Mouse (Mus musculus): ENCODE data around the gene Sdhb. TPM values are rescaled to one million over a fixed set of nuclear protein-coding genes. Genes with fewer than 3 reads are reported as not detected.

Sdhb gene
- total RNA-seq, 4 experiments from 2014 or later, result 248 to 401 (median 344) TPM

DNA sequence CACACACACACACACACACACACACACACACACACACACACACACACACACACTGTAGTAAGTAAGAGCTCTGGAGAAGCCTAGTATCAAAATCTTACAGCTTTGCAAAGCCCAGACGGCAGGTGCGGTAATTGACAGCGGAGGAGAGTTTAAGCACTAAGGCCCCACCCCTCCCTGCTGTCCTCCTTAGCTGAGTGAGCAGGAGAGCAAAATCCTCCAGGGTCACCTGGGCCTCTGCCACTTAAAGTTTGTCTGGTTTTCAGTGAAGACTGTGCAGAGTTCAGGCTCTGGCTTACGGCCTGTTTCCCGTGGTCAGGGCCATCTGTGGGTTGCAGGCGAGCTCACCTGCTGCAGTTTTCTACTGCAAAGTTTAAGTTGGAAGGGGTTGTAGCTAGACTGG lies 12.5 kb upstream of the Sdhb start:
- DNase-seq, result no peak

DNA sequence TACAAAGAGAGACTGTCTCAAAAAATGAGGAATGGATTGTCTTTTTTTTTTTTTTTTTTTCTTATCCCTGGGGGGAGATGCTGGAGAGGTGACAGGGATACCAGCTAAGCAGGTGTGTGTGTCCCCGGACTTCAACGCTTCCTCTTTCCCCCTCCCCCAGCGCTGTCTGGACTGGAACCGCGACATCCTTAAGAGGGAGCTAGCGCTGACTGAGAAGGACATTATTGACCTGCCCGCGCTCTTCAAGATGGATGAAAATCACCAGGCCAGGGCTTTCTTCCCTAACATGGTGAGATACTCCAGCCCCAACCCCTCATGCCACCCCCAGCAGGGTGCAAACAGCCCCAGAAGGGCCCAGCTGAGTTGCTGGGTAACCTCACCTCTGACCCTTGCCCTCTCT lies 12.0 kb upstream of the Sdhb start:
- no peak for DNase-seq

DNA sequence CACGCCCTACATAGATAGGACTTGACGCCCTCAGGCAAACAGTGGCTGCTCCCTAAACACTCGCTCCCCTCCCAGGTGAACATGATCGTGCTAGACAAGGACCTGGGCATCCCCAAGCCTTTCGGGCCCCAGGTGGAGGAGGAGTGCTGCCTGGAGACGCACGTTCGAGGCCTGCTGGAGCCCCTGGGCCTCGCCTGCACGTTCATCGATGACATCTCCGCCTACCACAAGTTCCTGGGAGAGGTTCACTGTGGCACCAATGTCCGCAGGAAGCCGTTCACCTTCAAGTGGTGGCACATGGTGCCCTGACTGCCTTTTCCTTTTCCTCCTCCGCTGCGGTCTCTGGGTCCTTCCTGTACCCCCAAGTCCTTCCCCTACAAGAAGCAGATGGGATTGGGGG lies 11.4 kb upstream of the Sdhb start:
- no peak for DNase-seq

DNA sequence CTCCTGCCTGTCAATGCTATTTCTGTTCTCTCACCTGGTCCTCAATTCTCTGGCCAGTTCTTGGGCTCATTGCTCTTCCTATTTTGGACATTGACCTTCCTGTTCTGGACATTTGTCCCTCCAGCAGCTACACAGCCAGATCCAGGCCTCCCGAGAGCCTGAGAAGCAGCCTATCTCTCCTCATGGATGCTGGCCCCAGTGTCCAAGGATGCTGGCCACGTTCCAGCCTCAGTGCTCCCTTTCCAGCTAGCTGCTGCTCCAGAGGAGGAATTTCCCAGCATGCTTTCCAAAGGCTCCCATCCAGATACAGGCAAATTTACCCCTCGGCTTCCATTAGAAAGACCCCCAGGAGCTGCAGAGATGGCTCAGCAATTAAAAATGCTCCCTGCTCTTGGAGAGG lies 10.4 kb upstream of the Sdhb start:
- DNase-seq, result no peak

DNA sequence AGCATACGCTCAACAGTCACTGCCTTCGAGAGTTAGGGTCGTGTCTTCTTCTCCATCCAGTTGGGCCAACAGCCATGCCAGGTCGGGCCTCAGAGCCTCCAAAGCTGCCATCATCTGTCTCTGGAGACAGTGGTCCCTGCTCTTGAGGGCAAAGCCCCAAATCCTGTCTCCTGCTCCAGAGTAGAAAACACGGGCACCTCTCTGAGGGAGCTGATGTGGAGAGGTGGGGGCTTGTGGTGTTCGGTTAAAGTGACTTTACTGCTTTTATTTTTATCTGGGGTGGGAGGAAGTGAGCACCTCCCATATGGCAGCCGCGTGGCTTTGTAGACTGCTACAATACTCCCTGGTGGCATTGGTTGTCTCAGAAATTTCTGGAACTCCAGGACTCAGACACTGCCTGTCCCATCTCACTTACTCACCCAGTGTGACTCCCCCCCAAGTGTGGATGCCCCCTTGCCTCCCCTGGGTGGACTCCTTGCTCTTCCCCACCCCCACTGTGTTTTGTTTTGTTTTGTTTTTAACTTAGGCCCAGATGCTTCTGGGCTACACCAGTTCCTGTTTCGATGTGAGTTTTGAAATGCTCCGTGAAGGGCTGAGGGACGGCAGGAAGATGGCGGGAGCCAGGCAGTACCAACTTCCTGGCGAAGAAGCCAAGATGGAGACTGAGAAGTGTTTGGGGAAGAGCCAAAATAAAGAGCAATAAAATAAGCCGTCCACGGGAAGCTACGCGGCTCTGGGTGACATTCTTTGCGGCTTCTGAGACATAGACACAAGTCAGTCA lies 9.0 kb upstream of the Sdhb start:
- no peak for DNase-seq

DNA sequence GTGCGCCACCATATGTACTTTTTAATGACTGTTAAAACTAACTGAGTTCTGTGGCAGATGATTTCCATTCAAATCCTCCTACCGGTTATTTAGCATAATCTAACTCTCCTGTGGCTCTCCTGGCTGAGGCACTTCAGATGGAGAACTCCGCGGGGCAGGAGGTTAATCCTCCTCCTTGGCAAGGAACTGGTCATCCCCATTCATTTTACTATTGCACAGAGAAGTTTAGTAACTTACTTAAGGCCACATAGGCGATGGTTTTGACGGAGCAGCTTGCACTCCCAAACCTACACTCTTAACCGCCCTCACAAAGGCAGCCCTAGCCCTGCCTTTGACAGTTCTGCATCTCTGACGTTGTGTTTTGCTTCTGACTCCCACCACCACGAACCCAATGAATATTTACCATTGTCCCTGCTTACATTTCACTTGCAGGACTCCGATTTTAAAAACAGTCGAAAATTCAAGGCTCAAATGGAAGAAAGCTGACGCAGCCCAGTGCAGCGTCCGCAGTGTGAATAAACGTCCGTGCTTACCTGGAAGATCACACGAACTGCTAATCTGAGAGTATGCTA lies 3.8 kb upstream of the Sdhb start:
- DNase-seq, result no peak

DNA sequence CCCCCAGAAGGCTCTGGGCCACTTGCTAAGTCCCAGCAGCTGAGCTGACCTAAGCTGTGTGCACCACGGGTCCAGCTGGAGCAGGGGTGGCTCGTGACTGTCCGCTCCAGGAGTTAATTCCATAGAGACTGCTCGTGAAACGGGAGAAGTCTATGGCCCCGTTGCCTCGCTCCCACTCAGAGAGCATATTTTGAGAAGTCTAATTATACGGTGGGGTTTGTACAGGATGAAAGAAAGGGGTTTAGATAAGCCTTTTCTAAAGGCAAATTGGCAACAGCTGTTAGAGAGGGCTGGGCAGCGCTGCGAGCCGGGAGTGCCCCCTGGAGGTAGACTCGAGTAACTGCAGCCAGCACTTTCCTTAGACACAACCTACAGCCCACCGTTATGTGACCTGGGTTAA lies 3.3 kb upstream of the Sdhb start:
- no peak for DNase-seq

DNA sequence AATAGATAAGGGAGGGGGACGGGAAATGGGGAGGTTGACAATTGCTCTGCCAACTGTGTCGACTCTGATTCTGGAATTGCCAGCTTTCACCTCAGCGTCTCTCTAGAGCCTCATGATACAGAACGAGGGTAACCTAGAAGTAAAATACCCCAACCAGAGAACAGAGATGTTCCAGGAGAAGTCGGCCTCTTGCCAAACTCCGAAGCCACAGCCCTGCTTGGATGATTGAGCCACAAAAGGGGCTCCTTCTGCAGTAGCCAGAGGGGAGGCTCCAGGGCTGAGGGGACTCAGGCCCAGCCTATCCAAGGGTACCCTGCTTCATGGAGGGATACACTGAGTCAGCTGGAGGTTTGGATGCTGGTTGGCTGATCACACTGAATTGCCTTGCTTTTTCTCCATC lies 2.7 kb upstream of the Sdhb start:
- no peak for DNase-seq

DNA sequence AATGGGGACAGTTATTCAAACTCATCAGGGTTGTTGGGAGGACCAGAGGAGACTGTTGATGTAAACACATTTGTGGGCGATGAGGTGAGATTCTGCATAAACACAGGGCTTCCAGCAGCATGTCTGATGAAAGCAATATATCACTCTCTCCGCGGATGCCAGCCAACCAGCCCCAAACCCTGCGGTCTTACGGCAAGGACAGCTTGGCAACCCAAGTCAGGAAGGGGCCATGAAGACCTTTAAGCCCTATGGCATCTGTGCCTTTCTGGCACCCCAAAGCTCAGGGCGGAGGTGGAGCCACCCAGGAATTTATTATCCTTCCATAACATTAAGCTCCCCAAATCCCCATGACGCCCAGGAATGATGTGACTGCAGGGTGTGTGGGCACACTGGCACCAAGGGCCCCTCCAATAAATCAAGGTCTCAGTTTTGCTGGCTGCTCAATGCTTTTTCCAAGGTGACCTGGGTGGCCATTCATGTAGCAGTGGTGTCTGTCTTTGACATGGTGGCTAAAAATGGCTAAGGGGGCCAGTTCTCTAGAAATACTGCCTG lies 1.8 kb upstream of the Sdhb start:
- no peak for DNase-seq

DNA sequence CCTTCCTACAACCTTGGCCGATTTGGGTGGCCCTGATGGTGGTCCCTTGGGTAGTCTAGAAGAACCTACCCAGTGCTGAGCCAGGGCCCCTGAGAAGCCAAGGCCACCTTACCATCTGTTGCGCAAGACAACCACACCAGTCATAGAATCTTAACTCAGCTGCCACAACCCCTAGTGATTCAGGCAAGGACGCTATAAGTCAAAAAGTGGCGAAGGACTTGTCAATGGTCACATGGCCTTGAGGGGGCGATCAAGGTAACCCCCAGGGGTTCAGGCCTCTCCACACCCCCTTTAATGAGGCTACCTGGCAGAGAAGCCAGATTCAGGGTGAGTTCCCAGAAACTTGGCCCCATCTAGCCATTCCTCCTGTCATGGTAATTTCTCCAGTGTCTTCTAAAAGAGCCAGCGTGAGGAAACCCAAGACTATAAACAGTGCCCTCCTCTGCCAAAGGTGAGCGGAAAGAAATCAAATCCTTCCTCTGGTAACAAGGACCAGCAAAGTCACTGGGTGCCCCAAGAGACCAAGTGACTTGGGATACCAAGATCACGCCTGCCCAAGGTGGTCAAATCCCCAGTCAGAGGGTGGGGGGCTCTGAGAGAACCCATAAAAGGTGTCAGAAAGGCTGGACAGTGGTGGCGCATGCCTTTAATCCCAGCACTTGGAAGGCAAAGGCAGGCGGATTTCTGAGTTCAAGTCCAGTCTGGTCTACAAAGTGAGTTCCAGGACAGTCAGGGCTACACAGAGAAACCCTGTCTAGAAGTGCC lies 1.1 kb upstream of the Sdhb start:
- DNase-seq, result peak; percentile 71

DNA sequence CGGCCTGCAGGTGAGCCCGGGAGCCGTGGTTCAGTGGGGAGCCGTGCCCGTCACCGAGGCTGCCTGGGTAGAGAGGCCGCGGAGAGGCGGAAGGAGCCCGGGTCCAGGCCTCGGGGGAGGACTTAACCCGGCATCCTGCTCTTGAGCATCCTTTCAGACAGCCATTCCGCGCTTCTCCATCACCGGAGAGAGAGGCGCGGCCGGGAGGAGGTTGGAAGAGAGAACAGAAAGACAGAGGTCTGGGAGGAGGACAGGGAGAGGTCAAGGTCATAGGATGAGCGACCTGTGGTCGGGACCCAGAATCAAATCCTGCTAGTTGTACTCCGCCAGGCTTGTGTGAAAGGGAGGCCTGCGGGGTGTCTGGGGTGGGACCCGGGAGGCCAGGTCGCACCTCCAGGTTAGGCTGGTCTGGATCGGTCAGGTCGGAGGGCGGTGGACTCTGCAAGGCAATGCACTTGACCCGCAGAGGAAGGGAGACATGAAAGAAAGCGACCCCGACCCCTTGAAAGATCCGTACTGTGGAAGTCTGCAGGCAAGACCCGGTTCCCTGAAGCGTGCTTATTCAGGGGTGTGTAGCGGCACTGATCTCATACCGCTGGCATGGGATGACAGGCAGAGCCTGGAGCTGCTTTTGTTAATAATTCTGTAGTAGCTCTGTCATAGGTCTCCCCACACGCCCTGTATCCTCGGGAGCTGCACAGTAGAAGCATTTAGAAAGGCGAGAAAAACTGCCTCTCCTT lies 634 bp downstream of the Sdhb start:
- no peak for DNase-seq

DNA sequence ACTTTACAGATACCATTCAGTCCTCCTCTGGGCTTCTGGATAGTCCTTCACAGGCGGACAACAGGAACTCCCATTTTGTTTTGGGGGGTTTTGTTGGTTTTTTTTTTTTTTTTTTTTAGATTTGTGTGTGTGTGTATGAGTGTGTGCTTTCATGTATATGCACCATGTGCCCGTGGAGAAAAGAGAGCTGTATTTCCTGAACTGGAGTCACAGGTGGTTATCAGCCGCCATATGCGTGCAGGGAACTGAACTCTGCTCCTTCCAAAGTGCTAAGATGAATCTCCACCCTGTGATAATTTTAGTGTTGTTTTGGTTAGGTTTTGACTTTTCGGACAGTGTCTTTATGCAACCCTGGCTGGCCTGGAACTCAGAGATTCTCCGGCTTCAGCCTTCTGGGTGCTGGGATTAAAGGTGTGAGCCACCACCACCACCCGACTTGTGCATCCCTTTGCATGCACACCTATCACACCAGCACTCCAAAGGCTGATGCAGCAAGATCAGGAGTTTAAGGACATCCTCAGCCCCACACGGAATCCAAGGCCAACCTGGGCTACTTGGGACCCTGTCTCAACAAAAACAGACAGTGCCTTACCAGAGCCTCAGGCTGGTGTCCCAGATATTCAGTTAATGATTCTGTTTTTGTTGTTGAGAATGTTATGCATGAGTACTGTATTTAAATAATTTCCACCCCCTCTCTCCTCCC lies 1.4 kb downstream of the Sdhb start:
- no peak for DNase-seq

DNA sequence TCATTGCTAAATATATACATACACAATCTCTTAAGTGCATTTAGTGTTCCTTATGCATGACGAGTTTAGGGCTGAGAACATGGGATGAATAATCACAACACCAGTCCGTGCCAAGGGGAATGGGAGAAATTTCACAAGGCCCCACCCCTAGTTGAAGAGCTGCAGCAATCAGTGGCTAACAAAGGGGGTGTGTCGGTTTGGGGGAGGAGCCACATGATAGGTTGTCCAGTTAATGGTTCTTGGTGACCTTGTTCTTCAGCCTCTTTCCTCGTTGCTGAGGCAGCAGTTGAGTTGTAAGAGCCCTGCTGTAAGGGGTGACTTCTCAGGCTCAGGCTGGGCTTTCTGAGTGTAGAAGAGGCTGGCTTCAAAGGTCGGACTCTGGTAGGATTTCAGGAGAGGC lies 1.9 kb downstream of the Sdhb start:
- peak; percentile 91 for DNase-seq

DNA sequence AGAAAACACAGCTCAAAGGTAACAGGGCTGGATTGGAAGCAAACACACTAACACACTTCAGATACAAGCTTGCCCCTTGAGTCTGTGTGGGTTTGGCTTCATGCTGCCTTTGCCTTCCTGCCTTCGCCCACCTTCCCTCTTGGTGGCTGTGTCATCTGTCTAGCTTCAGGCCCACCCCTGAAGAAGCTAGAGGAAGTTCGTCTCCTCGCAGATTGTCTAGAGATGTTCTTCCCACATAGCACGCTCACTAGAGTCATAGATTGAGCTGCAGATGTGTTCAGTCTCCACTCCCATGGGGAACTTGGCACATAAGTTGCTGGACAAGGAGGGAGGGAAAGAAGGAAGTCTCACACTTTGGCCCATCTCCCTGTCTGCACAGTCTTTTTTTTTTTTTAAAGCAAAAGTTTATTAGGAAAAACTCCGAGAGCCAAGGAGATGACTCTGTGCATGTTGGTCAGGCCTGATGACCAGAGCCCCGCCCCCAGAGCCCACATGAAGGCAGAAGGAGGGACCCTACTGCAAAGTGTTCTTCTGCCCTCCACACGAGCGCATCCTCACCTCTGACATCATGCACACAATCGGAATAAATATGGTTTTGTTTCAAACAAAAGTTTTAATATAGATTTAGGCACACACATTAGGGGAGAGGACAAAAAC lies 3.1 kb downstream of the Sdhb start:
- DNase-seq, result no peak

DNA sequence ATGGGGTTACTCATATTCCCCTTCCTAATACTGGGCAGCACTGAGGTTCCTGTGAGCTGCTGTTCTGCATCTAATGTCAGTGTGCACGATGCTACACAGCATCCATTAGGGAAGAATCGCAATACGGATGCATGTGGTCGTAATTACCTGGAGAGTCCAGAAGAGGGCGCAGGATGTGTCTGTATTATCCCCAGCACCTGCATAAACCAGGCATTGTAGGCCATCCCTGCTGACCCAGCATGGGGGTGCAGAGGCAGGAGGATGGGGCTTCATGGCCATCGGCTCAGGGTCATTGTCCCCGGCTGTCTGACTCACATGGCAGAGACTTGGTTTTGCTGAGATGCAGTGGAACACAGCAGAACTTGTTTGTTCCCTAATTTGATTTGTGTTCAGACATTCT lies 3.6 kb downstream of the Sdhb start:
- peak; percentile 92 for DNase-seq

DNA sequence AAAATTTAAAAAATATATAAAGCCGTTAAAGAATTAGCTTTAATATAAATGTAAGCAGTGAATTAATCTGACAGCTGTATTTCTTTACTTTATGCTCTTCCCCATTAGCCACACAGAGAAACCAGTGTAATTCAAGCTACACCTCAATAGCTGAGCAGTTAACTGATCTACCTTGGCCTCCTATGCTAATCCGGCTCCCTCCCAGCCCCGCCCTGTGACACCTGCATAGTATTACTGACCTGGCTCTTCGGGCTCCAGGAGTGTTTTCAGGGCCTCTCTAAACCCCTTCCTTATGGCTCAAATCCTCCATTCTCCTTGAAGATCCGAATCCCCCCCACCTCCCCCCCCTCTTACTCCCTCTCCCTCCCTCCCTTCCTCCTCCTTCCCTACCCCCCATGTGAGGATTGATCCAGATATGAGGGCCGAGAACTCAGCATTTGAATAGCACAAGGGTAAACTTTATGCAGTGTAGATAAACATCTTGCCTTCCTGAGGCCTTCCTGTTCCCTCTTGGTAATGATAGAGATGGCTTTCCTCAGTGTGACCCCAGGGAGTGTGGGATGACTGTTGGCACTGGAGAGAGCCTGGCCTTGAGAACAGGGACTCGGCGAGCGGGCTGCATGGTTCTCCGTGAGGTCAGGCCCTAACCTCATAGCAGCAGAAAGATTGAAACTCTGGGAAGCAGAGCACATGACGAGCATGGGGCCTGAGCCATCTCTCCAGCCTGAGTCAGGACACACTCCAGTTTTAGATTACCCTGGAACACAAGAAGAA lies 6.6 kb downstream of the Sdhb start:
- DNase-seq, result no peak

DNA sequence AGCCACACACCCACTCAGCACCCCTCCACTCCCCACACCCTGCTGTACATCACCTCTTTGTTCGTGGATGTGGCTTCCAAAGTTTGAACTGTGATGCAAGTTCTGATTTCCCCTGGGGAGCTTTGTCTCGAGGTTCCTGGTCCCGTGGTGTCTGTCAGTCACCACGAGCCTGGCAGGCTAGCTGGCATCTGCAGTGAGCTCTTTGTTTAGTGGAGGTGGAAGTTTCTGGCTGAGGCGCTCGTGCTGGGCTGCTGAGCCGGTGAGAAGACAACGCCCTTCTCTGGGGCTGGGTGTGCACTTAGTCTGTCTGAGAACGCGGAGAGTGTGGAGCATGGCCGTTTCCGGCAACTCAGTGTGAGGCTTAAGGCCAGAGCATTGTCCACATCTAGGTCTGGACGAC lies 10.7 kb downstream of the Sdhb start:
- no peak for DNase-seq

DNA sequence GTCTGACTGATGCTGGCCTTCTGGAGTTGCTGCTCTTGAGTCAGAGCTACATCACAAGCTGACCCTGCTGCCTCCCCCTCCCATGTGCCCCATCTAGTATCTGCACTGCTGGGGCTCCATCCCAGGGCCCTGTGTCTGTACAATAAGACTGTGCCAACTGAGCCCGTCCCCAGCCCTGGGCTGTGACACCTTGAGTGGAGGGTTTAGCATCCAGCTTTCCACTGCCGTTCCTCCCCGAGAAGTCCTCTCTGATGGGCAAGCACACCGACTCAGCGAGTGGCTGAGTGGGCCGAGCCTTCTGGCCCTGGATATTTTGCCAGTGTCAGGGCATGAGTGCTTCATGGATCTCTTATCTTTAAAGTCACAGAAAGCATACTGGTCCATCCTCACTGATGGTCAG lies 13.4 kb downstream of the Sdhb start:
- no peak for DNase-seq

DNA sequence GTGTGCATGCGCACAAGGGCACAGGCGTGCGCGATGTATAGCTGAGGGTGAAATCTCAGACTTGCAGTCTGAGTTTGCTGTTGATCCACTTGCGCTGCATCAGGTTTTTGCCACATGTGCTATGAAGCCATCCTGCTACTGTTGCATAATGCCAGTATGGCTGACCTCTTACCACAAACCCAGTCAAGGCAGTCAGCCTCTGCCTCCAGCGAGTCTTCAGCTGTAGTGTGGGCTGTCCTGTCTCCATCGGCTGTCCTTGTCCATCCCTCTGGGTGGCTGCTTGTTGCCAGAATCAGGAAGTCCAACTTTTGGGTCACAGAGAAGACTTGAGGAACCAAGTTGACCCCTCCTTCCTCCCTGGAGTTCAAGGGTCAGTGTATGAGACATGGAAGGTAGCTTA lies 14.4 kb downstream of the Sdhb start:
- DNase-seq, result no peak

DNA sequence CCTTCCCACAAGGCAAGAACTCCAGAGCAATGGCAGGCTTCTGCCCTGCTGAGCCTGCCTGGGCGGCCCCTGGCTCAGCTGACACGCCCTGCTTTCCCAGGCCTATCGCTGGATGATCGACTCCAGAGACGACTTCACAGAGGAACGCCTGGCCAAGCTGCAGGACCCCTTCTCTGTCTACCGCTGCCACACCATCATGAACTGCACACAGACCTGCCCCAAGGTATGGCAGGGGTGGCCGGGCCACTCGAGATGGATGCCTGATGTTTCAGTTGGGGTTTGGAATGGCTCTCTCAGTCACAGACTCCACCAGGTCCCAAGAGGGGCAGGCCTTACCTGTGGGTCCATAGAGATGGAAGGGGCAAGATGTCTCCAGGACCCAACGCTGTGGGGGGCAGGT lies 16.3 kb downstream of the Sdhb start:
- DNase-seq, result no peak

Measured in adrenal gland, adult 8-10 months (tissue).